Mouse (Mus musculus) gastrocnemius, postnatal 10 days (tissue): ENCODE measurements around the gene Olfr763. TPM values are rescaled to one million over a fixed set of nuclear protein-coding genes. Genes with fewer than 3 reads are reported as not detected.
"Not testable (repeated sequence)": the region's sequence is repeated elsewhere in the genome, so short reads cannot be mapped to it uniquely, and the experiment has no call there.

Source experiments
- DNase-seq: peaks from one replicate; pipeline ENCODE4 v3.0.0; 2021; ENCODE audit warnings: mixed read lengths
- total RNA-seq, 2 experiments: library from RNA; stranded (reverse); gene quantifications; 2 replicates each; pipeline ENCODE4 v1.2.3; 2021

The Olfr763 gene
- total RNA-seq, 2 experiments from 2014 or later: not detected

DNA sequence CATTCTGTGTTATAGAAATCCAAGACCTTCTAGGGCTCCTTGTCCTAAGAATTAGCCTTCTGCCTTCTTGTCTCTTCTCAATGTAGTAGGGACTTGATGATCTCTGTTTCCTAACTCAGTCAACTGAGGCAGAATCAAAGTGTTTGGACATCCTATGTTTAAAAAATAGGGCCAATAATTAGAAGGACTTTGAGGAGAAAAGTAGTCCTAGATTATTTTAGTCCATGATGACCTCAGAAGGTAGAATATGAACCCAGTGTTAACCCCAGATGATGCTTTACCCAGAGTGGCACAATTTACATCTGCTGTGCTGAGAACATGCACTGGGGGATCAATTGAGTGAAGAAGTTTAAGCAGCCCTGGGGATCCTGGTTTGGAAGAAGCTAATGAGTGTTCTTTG is 39.3 kb downstream of the Olfr763 start, which contains the start of gene Olfr765:
Gene Olfr765, minus strand, starts transcription at position 101 of the 400 bp plus-strand sequence.
- DNase-seq: not testable (repeated sequence)

Other genes starting within 250 kb of the Olfr763 start
- gene Mmp19, start 219.9 kb upstream of the Olfr763 start, total RNA-seq: 1 to 10 TPM; 2.8 to 3.8 TPM
- 10 to 100 TPM; 28.9 to 34.6 TPM for gene Dnajc14, start 206.7 kb upstream of the Olfr763 start, total RNA-seq
- gene Tmem198b, start 206.4 kb upstream of the Olfr763 start, total RNA-seq: 10 to 100 TPM in 1 of 2 experiments, 1 to 10 TPM in 1; 7.4 to 10.8 TPM
- gene Sarnp, start 193.5 kb upstream of the Olfr763 start, total RNA-seq: 10 to 100 TPM; 45.3 to 45.4 TPM
- gene Ormdl2, start 189.1 kb upstream of the Olfr763 start, total RNA-seq: 1 to 10 TPM; 7.5 to 8.8 TPM
- 1 to 10 TPM; 8.2 to 9.5 TPM for gene Gdf11, start 119.1 kb upstream of the Olfr763 start, total RNA-seq
- gene Cd63, start 109.8 kb upstream of the Olfr763 start, total RNA-seq: 100 to 1,000 TPM; 198 to 258 TPM
- gene Rdh5, start 87.9 kb upstream of the Olfr763 start, total RNA-seq: 10 to 100 TPM in 1 of 2 experiments, 1 to 10 TPM in 1; 8.2 to 12.5 TPM
- 100 to 1,000 TPM; 201 to 210 TPM for gene Bloc1s1, start 86.8 kb upstream of the Olfr763 start, total RNA-seq
- gene Itga7, start 77.0 kb upstream of the Olfr763 start, total RNA-seq: 100 to 1,000 TPM; 125 to 127 TPM
- under 1 TPM in 1 of 2 experiments, not detected in 1; 0.19 TPM for gene Mettl7b, start 49.8 kb upstream of the Olfr763 start, total RNA-seq
- gene Olfr9, start 21.4 kb upstream of the Olfr763 start, total RNA-seq: not detected
- not detected for gene Olfr764-ps1, start 29.1 kb downstream of the Olfr763 start, total RNA-seq
- gene Olfr765, start 39.2 kb downstream of the Olfr763 start, total RNA-seq: not detected
- not detected for gene Olfr766-ps1, start 58.2 kb downstream of the Olfr763 start, total RNA-seq
- not detected for gene Olfr767, start 72.1 kb downstream of the Olfr763 start, total RNA-seq
- gene Olfr768, start 88.6 kb downstream of the Olfr763 start, total RNA-seq: not detected
- not detected for gene Olfr769, start 107.1 kb downstream of the Olfr763 start, total RNA-seq
- not detected for gene Olfr770, start 128.2 kb downstream of the Olfr763 start, total RNA-seq
- not detected for gene Olfr771, start 154.0 kb downstream of the Olfr763 start, total RNA-seq
- gene Olfr772, start 167.1 kb downstream of the Olfr763 start, total RNA-seq: not detected
- gene Olfr773, start 176.6 kb downstream of the Olfr763 start, total RNA-seq: not detected
- gene Olfr774, start 225.4 kb downstream of the Olfr763 start, total RNA-seq: not detected
- not detected for gene Olfr775, start 237.6 kb downstream of the Olfr763 start, total RNA-seq
- gene Olfr776, start 248.3 kb downstream of the Olfr763 start, total RNA-seq: not detected